Mouse (Mus musculus): ENCODE measurements around the gene Slc16a2.

Slc16a2 gene

GRCm38 (mm10) chrX:103821832-103822196 lies at the start of gene Slc16a2:
Slc16a2 (minus strand) TSS chrX:103821983.
- in situ Hi-C loops (cut with MboI; ENCODE audit: unreplicated experiment in 2 of 2): no loop called here

GRCm38 (mm10) chrX:103863502-103863901 lies 41.7 kb upstream of the Slc16a2 start:
- in situ Hi-C loops (cut with MboI; ENCODE audit: unreplicated experiment in 2 of 2): no loop called here

- in situ Hi-C loops (cut with MboI; ENCODE audit: unreplicated experiment in 2 of 2): no loop called here
Observed at GRCm38 (mm10) chrX:103862877-103863276, 41.1 kb upstream of the Slc16a2 start.

GRCm38 (mm10) chrX:103845266-103845665 lies 23.5 kb upstream of the Slc16a2 start:
- in situ Hi-C loops (cut with MboI; ENCODE audit: unreplicated experiment in 2 of 2): no loop called here

GRCm38 (mm10) chrX:103828836-103829235 lies 7.1 kb upstream of the Slc16a2 start:
- in situ Hi-C loops (cut with MboI; ENCODE audit: unreplicated experiment in 2 of 2): no loop called here

GRCm38 (mm10) chrX:103822271-103822811 lies 558 bp upstream of the Slc16a2 start:
- in situ Hi-C loops (cut with MboI; ENCODE audit: unreplicated experiment in 2 of 2): no loop called here

- in situ Hi-C loops (cut with MboI; ENCODE audit: unreplicated experiment in 2 of 2): no loop called here
Observed at GRCm38 (mm10) chrX:103821195-103821831, 470 bp downstream of the Slc16a2 start.

GRCm38 (mm10) chrX:103820307-103821194 lies 1.2 kb downstream of the Slc16a2 start:
- in situ Hi-C loops (cut with MboI; ENCODE audit: unreplicated experiment in 2 of 2): no loop called here

- in situ Hi-C loops (cut with MboI; ENCODE audit: unreplicated experiment in 2 of 2): no loop called here
Observed at GRCm38 (mm10) chrX:103819253-103819652, 2.5 kb downstream of the Slc16a2 start.

- in situ Hi-C loops (cut with MboI; ENCODE audit: unreplicated experiment in 2 of 2): no loop called here
Observed at GRCm38 (mm10) chrX:103812690-103813089, 9.1 kb downstream of the Slc16a2 start.

GRCm38 (mm10) chrX:103810483-103810882 lies 11.3 kb downstream of the Slc16a2 start:
- in situ Hi-C loops (cut with MboI; ENCODE audit: unreplicated experiment in 2 of 2): no loop called here

GRCm38 (mm10) chrX:103806373-103806772 lies 15.4 kb downstream of the Slc16a2 start:
- in situ Hi-C loops (cut with MboI; ENCODE audit: unreplicated experiment in 2 of 2): no loop called here

- in situ Hi-C loops (cut with MboI; ENCODE audit: unreplicated experiment in 2 of 2): no loop called here
Observed at GRCm38 (mm10) chrX:103796961-103797360, 24.8 kb downstream of the Slc16a2 start.

GRCm38 (mm10) chrX:103795506-103795905 lies 26.3 kb downstream of the Slc16a2 start:
- in situ Hi-C loops (cut with MboI; ENCODE audit: unreplicated experiment in 2 of 2): no loop called here

GRCm38 (mm10) chrX:103791329-103791728 lies 30.5 kb downstream of the Slc16a2 start:
- in situ Hi-C loops (cut with MboI; ENCODE audit: unreplicated experiment in 2 of 2): no loop called here

- in situ Hi-C loops (cut with MboI; ENCODE audit: unreplicated experiment in 2 of 2): no loop called here
Observed at GRCm38 (mm10) chrX:103785681-103786080, 36.1 kb downstream of the Slc16a2 start.

- in situ Hi-C loops (cut with MboI; ENCODE audit: unreplicated experiment in 2 of 2): no loop called here
Observed at GRCm38 (mm10) chrX:103776412-103776811, 45.4 kb downstream of the Slc16a2 start.

- in situ Hi-C loops (cut with MboI; ENCODE audit: unreplicated experiment in 2 of 2): no loop called here
Observed at GRCm38 (mm10) chrX:103746197-103746596, 75.6 kb downstream of the Slc16a2 start.

- in situ Hi-C loops (cut with MboI; ENCODE audit: unreplicated experiment in 2 of 2): no loop called here
Observed at GRCm38 (mm10) chrX:103744171-103745039, 77.4 kb downstream of the Slc16a2 start.

GRCm38 (mm10) chrX:103742057-103742315 lies 79.8 kb downstream of the Slc16a2 start:
- in situ Hi-C loops (cut with MboI; ENCODE audit: unreplicated experiment in 2 of 2): no loop called here

All from v-Abl transformed pro-B cells (cell line).